Mouse (Mus musculus) forebrain, embryonic 16.5 days (tissue): ENCODE measurements at regions not wholly inside any gene's neighbourhood (a gene's known extent, or its start where the extent isn't known, plus 50 kb on each side); places are given as distances from the start of the nearest gene placed in this dataset.

Experiments used
- ATAC-seq: fragments of 200-750 bp; cut with Nextera tagmentation; 2 replicates; pipeline ENCODE4 v1.8.0; 2017; ENCODE audit warnings: mild to moderate bottlenecking, moderate library complexity
- H3K27ac ChIP-seq: fragments of 300-500 bp; sonication (generic); 2 replicates; pipeline ENCODE4 v1.5.1; 2014; ENCODE audit warnings: low read length, control low read depth
- H3K27me3 ChIP-seq: fragments of 300-500 bp; sonication (generic); replicated peaks from 2 replicates; pipeline ENCODE4 v1.6.1; 2014; ENCODE audit warnings: low read length; ENCODE audit not compliant: control insufficient read depth, insufficient read depth
- H3K36me3 ChIP-seq: fragments of 300-500 bp; sonication (generic); 2 replicates; pipeline ENCODE4 v1.6.1; 2014; ENCODE audit not compliant: control insufficient read depth, insufficient read depth
- H3K4me1 ChIP-seq: fragments of 300-500 bp; sonication (generic); replicated peaks from 2 replicates; pipeline ENCODE4 v1.6.1; 2014; ENCODE audit warnings: low read length; ENCODE audit not compliant: control insufficient read depth, insufficient read depth
- H3K4me2 ChIP-seq: fragments of 300-500 bp; sonication (generic); 2 replicates; pipeline ENCODE4 v1.6.1; 2014; ENCODE audit warnings: mild to moderate bottlenecking, low read length, control low read depth
- H3K4me3 ChIP-seq: fragments of 300-500 bp; sonication (generic); replicated peaks from 2 replicates; pipeline ENCODE4 v1.5.1; 2014; ENCODE audit warnings: mild to moderate bottlenecking, low read length, control low read depth
- H3K9ac ChIP-seq: fragments of 300-500 bp; sonication (generic); replicated peaks from 2 replicates; pipeline ENCODE4 v1.6.1; 2014; ENCODE audit warnings: low read depth, low read length, control low read depth
- H3K9me3 ChIP-seq: fragments of 300-500 bp; sonication (generic); 2 replicates; pipeline ENCODE4 v1.6.1; 2016; ENCODE audit warnings: low read length; ENCODE audit not compliant: control insufficient read depth
- WGBS: fragments of 180-500 bp; shearing (Covaris S2); extraction: QIAGEN DNeasy Blood & Tissue Kit; methylation state at CpG from one replicate; pipeline ENCODE4 v1.1.7; 2014; 5-methylcytosine and 5-hydroxymethylcytosine counted together

DNA sequence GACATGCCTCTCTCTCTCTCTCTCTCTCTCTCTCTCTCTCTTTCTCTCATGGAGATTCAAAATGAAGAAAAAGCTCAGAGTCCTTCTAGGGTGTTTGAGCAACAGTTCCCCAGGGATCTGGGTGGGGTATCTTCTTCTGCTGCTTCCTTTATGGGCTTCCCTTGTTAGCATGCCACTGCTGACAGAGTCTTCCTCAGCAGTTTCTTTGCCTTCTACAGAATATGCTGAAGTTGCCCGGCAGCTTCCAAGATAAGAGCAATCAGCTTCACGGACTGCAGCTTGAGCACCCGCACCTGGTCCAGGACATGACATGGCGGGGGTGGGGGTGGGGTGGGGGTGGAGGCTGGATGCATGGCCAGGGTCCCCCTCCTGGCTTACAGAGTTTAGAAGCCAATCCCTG lies 326.6 kb upstream of the Fam92a start:
- H3K4me2 ChIP-seq, result no peak overlapping the region
- H3K4me3 ChIP-seq, result no peak overlapping the region
- H3K36me3 ChIP-seq, result no peaks in the 10 kb centered on the region
- H3K4me1 ChIP-seq, result no peaks in the 10 kb centered on the region
- 79% methylated on average over 4 of the region's 4 CpGs for WGBS
- peaks cover 2% of the 10 kb centered on the region; the same call in 1 of the 2 replicates for H3K9me3 ChIP-seq
- H3K27ac ChIP-seq, result no peak overlapping the region
- no peak for ATAC-seq
- no peaks in the 10 kb centered on the region for H3K27me3 ChIP-seq
- H3K9ac ChIP-seq, result no peak overlapping the region

DNA sequence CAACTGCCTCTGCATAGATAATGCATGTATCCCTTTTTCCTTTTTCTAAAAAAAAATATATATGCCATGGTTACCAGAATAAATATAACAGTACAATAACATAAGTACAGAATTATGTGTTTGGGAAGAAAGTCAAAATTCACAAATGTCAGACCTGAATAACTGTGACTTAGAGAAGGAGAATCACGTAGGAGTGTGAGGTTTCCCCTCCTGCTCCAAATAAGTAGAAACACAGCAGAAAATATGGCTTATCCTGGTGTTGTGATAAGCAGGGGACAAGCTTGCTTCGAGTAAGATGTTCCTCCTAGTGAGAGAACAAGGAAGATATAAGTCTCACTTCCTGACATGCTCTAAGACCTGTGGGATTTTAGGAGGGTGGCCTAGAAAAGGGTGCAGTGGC lies 320.7 kb upstream of the Fam92a start:
- Histone ChIP-seq H3K9me3 (peaks cover 4% of the 10 kb centered on the region; the same call in 1 of the 2 replicates), H3K27ac (no peak overlapping the region), H3K36me3 (no peaks in the 10 kb centered on the region), H3K27me3 (no peaks in the 10 kb centered on the region), H3K9ac (no peak overlapping the region), H3K4me2 (no peak overlapping the region), H3K4me1 (no peaks in the 10 kb centered on the region), H3K4me3 (no peak overlapping the region)
- no peak for ATAC-seq
- WGBS, result 67% methylated on average over 2 of the region's 2 CpGs

GRCm38 (mm10) chr4:12491306-12491705 lies 319.5 kb upstream of the Fam92a start:
- Histone ChIP-seq H3K9me3 (peaks cover 4% of the 10 kb centered on the region; the same call in 1 of the 2 replicates), H3K27ac (no peak overlapping the region), H3K27me3 (no peaks in the 10 kb centered on the region), H3K4me3 (no peak overlapping the region), H3K4me1 (no peaks in the 10 kb centered on the region), H3K36me3 (no peaks in the 10 kb centered on the region), H3K9ac (no peak overlapping the region), H3K4me2 (no peak overlapping the region)
- no peak for ATAC-seq
- WGBS, result 90% methylated on average over 6 of the region's 6 CpGs

GRCm38 (mm10) chr4:12490066-12490465 lies 318.3 kb upstream of the Fam92a start:
- Histone ChIP-seq H3K4me2 (no peak overlapping the region), H3K4me1 (no peaks in the 10 kb centered on the region), H3K9me3 (peaks cover 4% of the 10 kb centered on the region; the same call in 1 of the 2 replicates), H3K9ac (no peak overlapping the region), H3K4me3 (no peak overlapping the region), H3K36me3 (no peaks in the 10 kb centered on the region), H3K27me3 (no peaks in the 10 kb centered on the region), H3K27ac (no peak overlapping the region)
- no peak for ATAC-seq
- WGBS, result 81% methylated on average over 3 of the region's 3 CpGs

DNA sequence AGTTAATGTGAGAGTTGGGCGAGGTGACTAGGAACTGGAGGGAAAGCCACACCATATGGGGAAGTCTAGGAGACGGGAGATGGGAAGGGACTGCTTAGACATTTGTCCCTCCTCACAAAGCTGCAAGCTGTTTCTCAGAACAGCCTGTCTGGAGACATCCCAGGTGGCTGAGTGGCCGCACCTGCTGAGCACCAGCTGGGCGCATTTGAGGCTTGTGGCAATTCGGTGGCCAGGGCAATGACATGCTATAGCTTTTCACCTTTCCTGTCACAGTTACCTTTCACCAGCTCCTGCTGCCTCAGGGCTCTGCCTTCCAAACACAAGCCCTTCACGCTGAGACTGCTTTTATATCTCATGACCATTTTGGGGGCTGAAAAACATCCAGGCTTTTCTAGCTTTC lies 317.5 kb upstream of the Fam92a start:
- ATAC-seq, result no peak
- no peaks in the 10 kb centered on the region for H3K4me1 ChIP-seq
- H3K27me3 ChIP-seq, result no peaks in the 10 kb centered on the region
- no peaks in the 10 kb centered on the region for H3K36me3 ChIP-seq
- no peak overlapping the region for H3K4me3 ChIP-seq
- no peak overlapping the region for H3K27ac ChIP-seq
- H3K4me2 ChIP-seq, result no peak overlapping the region
- no peak overlapping the region for H3K9ac ChIP-seq
- WGBS, result 62% methylated on average over 6 of the region's 6 CpGs
- peaks cover 4% of the 10 kb centered on the region; the same call in 1 of the 2 replicates for H3K9me3 ChIP-seq

GRCm38 (mm10) chr4:12481481-12481880 lies 309.7 kb upstream of the Fam92a start:
- Histone ChIP-seq H3K36me3 (no peaks in the 10 kb centered on the region), H3K9me3 (no peaks in the 10 kb centered on the region), H3K27me3 (no peaks in the 10 kb centered on the region), H3K9ac (no peak overlapping the region), H3K4me2 (no peak overlapping the region), H3K27ac (no peak overlapping the region), H3K4me1 (peaks cover 4% of the 10 kb centered on the region; the same call in 1 of the 2 replicates), H3K4me3 (no peak overlapping the region)
- 30% methylated on average over 4 of the region's 4 CpGs for WGBS
- no peak for ATAC-seq

- Histone ChIP-seq H3K9ac (no peak overlapping the region), H3K4me3 (no peak overlapping the region), H3K4me1 (peaks cover 17% of the 10 kb centered on the region), H3K27me3 (no peaks in the 10 kb centered on the region), H3K4me2 (no peak overlapping the region), H3K9me3 (no peaks in the 10 kb centered on the region), H3K27ac (peak overlapping the region; percentile 35), H3K36me3 (no peaks in the 10 kb centered on the region)
- no peak for ATAC-seq
- WGBS, result 55% methylated on average over 7 of the region's 7 CpGs
These were observed 304.9 kb upstream of the Fam92a start for GRCm38 (mm10) chr4:12476717-12477116.

DNA sequence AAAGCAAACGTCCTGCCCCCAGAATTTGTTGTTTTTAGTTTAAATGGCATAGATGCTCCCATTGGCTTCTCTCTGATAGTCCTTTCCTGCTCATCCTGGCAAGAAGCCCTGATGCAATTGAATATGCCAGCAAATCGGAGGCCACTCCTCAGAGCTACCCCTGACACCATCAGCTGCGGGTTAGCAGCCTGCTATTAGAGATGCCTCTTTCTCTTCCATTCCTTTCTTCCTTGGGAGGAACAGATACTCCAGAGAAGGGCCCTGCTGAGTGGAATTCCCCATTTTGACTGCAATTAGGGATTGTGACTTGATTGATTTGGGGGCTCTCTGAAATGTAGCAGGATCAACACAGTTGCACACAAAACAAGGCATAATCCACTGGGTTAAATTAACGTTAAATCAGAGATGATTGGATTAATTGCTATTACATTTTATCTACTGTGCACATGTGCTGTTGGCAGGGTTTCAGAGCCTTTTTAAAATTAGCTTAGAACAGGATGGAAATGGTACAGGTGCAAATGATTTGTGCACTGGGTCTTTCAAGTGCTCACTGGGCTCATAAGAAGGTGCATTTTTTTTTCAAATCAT lies 303.3 kb upstream of the Fam92a start:
- Histone ChIP-seq H3K36me3 (no peaks in the 10 kb centered on the region), H3K4me3 (no peak overlapping the region), H3K9ac (no peak overlapping the region), H3K9me3 (no peaks in the 10 kb centered on the region), H3K4me2 (no peak overlapping the region), H3K27me3 (no peaks in the 10 kb centered on the region), H3K27ac (peak overlapping the region; percentile 67), H3K4me1 (peaks cover 17% of the 10 kb centered on the region)
- 22% methylated on average over 4 of the region's 4 CpGs for WGBS
- ATAC-seq, result peak; percentile 93

- 13% methylated on average over 1 of the region's 1 CpGs for WGBS
- 0 out of 2 replicates have a peak overlapping the region, but pooled peaks have one; percentile 17 for H3K9ac ChIP-seq
- no peak overlapping the region for H3K4me3 ChIP-seq
- ATAC-seq, result peak; percentile 80
- no peak overlapping the region for H3K4me2 ChIP-seq
- H3K36me3 ChIP-seq, result no peaks in the 10 kb centered on the region
- no peaks in the 10 kb centered on the region for H3K27me3 ChIP-seq
- peak overlapping the region; percentile 67 for H3K27ac ChIP-seq
- no peaks in the 10 kb centered on the region for H3K9me3 ChIP-seq
- peaks cover 17% of the 10 kb centered on the region for H3K4me1 ChIP-seq
These were observed 302.6 kb upstream of the Fam92a start for GRCm38 (mm10) chr4:12474421-12474820.

- no peak overlapping the region for H3K9ac ChIP-seq
- H3K4me3 ChIP-seq, result no peak overlapping the region
- H3K27ac ChIP-seq, result no peak overlapping the region
- H3K9me3 ChIP-seq, result no peaks in the 10 kb centered on the region
- H3K4me2 ChIP-seq, result no peak overlapping the region
- 0 out of 2 replicates have a peak, but pooled peaks cover 3% of the 10 kb centered on the region for H3K4me1 ChIP-seq
- H3K27me3 ChIP-seq, result no peaks in the 10 kb centered on the region
- ATAC-seq, result 0 out of 2 replicates have a peak, but pooled peaks have one; percentile 18
- 73% methylated on average over 2 of the region's 2 CpGs for WGBS
- no peaks in the 10 kb centered on the region for H3K36me3 ChIP-seq
These were observed 289.9 kb upstream of the Fam92a start for GRCm38 (mm10) chr4:12461701-12462100.
